Mouse (Mus musculus) stomach, embryonic 15.5 days (tissue): ENCODE results near the gene Mcfd2. TPM values are rescaled to one million over a fixed set of nuclear protein-coding genes. Genes with fewer than 3 reads are reported as not detected.
A peak's percentile ranks its signal among the peaks of the same experiment; 100 is the strongest.
"Not testable (repeated sequence)": the region's sequence is repeated elsewhere in the genome, so short reads cannot be mapped to it uniquely, and the experiment has no call there.

ENCODE experiments used
- ATAC-seq: fragments of 200-750 bp; cut with Nextera tagmentation; 2 replicates; pipeline ENCODE4 v1.8.0; 2017; ENCODE audit warnings: low read depth, moderate number of reproducible peaks, moderate TSS enrichment; ENCODE audit not compliant: insufficient read depth, low FRiP score
- H3K27ac ChIP-seq: fragments of 300-500 bp; sonication (generic); 2 replicates; pipeline ENCODE4 v1.5.1; 2015; ENCODE audit warnings: mild to moderate bottlenecking, inconsistent platforms
- H3K27me3 ChIP-seq: fragments of 300-500 bp; sonication (generic); replicated peaks from 2 replicates; pipeline ENCODE4 v1.6.1; 2015; ENCODE audit warnings: inconsistent platforms
- H3K36me3 ChIP-seq: fragments of 300-500 bp; sonication (generic); 2 replicates; pipeline ENCODE4 v1.6.1; 2015; ENCODE audit warnings: inconsistent platforms
- H3K4me1 ChIP-seq: fragments of 300-500 bp; sonication (generic); 2 replicates; pipeline ENCODE4 v1.6.1; 2015; ENCODE audit warnings: inconsistent platforms
- H3K4me2 ChIP-seq: fragments of 300-500 bp; sonication (generic); 2 replicates; pipeline ENCODE4 v1.6.1; 2015; ENCODE audit warnings: mild to moderate bottlenecking, inconsistent platforms
- H3K4me3 ChIP-seq: fragments of 300-500 bp; sonication (generic); replicated peaks from 2 replicates; pipeline ENCODE4 v1.5.1; 2015; ENCODE audit warnings: inconsistent platforms
- H3K9ac ChIP-seq: fragments of 300-500 bp; sonication (generic); 2 replicates; pipeline ENCODE4 v1.6.1; 2015; ENCODE audit warnings: inconsistent platforms
- H3K9me3 ChIP-seq: fragments of 300-500 bp; sonication (generic); 2 replicates; pipeline ENCODE4 v1.6.1; 2016; ENCODE audit warnings: inconsistent platforms
- WGBS: fragments of 180-500 bp; shearing (Covaris S2); methylation state at CpG from one replicate; pipeline ENCODE4 v1.1.7; 2015; 5-methylcytosine and 5-hydroxymethylcytosine counted together
- polyA plus RNA-seq: library from polyadenylated mRNA; unstranded; fragments of >200 nt; fragmentation: Nextera tagmentation; extraction: Ambion mirVana; gene quantifications from 2 replicates; pipeline ENCODE4 v1.2.1, GENCODE M21; 2015

Gene Mcfd2
- polyA plus RNA-seq, 1 experiment from 2014 or later, result 130 TPM

GRCm38 (mm10) chr17:87302014-87302794 is 36.5 kb upstream of the Mcfd2 start:
- no peak overlapping the region for H3K9ac ChIP-seq
- H3K4me2 ChIP-seq, result no peak overlapping the region

DNA sequence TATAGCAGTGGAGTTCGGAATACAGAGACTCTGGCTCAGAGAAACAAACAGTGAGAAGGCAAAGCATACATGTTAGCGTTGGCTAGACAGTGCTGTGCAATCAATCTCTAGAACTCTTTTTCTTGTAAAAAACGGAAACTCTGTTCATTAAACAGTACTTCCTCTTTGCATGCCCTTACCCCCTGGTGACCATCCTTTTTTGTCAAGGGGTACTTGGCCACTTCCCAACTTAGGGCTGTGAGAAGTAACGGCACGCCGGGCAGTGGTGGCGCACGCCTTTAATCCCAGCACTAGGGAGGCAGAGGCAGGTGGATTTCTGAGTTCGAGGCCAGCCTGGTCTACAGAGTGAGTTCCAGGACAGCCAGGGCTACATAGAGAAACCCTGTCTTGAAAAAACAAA is 35.9 kb upstream of the Mcfd2 start:
- not testable (repeated sequence) for H3K4me3 ChIP-seq, H3K36me3 ChIP-seq, H3K4me1 ChIP-seq, H3K4me2 ChIP-seq, ATAC-seq, H3K27ac ChIP-seq, H3K9ac ChIP-seq, H3K9me3 ChIP-seq, H3K27me3 ChIP-seq
- 85% methylated on average over 9 of the region's 9 CpGs for WGBS

More at GRCm38 (mm10) chr17:87302014-87302794, 36.5 kb upstream of the Mcfd2 start:
- no peaks in the 10 kb centered on the region for H3K27me3 ChIP-seq
- peaks cover 6% of the 10 kb centered on the region; the same call in 1 of the 2 replicates for H3K4me1 ChIP-seq
- H3K9me3 ChIP-seq, result no peaks in the 10 kb centered on the region
- ATAC-seq, result peak; percentile 57
- peak overlapping the region; percentile 83 for H3K27ac ChIP-seq
- no peak overlapping the region for H3K4me3 ChIP-seq
- no peaks in the 10 kb centered on the region for H3K36me3 ChIP-seq
- 50% methylated on average over 13 of the region's 13 CpGs for WGBS

DNA sequence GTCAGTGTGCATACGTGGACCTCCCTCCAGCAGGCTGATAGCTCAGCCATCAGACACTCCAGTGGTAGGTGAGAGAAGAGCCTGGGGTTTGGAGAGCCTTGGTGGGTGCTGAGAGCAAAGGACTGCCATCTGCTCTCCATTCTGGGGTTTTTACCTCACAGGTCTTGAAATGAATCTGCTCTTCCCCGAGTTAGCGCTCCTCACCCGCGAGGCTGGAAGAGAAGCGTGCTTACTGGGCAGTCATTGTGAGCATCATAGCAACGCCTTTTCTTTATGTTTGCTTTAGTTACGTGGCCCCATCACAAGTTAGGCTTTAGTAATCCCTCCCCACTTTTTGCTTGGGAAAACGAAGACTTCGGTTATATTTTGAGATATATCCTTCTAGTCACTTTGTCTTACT is 34.6 kb upstream of the Mcfd2 start:
- no peaks in the 10 kb centered on the region for H3K27me3 ChIP-seq
- no peaks in the 10 kb centered on the region for H3K9me3 ChIP-seq
- no peak overlapping the region for H3K27ac ChIP-seq
- H3K9ac ChIP-seq, result no peak overlapping the region
- 83% methylated on average over 10 of the region's 10 CpGs for WGBS
- ATAC-seq, result no peak
- H3K4me1 ChIP-seq, result peaks cover 6% of the 10 kb centered on the region; the same call in 1 of the 2 replicates
- no peak overlapping the region for H3K4me3 ChIP-seq
- H3K36me3 ChIP-seq, result no peaks in the 10 kb centered on the region
- H3K4me2 ChIP-seq, result no peak overlapping the region

DNA sequence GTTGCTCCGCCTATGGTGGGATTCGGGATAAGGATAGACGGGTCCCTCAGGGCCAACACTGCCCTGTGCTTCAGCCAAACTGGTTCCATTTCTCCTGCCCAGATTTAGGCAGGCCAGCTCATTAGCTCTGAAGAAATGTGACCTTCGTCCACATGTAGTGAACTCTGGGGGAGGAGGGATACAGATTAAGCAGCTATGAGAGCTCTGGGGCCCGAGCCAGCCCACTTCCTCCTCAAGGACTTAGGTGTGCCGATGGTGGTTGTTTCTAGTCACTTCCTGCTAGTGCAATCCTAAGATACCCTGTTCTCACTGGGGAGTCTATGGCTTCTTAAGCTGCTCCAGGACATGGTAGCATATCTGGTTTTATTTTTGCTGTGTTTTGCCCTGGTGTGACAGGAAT is 33.2 kb upstream of the Mcfd2 start:
- H3K36me3 ChIP-seq, result no peaks in the 10 kb centered on the region
- no peaks in the 10 kb centered on the region for H3K27me3 ChIP-seq
- no peak overlapping the region for H3K9ac ChIP-seq
- ATAC-seq, result peak; percentile 20; the same call in 1 of the 2 replicates
- H3K4me3 ChIP-seq, result no peak overlapping the region
- H3K4me1 ChIP-seq, result peaks cover 6% of the 10 kb centered on the region; the same call in 1 of the 2 replicates
- H3K4me2 ChIP-seq, result no peak overlapping the region
- WGBS, result 62% methylated on average over 6 of the region's 6 CpGs
- H3K9me3 ChIP-seq, result no peaks in the 10 kb centered on the region
- H3K27ac ChIP-seq, result no peak overlapping the region; the same call in 1 of the 2 replicates

GRCm38 (mm10) chr17:87296701-87297100 is 31.0 kb upstream of the Mcfd2 start:
- H3K27ac ChIP-seq, H3K4me1 ChIP-seq, H3K4me3 ChIP-seq, H3K27me3 ChIP-seq, H3K36me3 ChIP-seq, H3K4me2 ChIP-seq, H3K9me3 ChIP-seq, H3K9ac ChIP-seq, ATAC-seq: not testable (repeated sequence)
- 81% methylated on average over 1 of the region's 1 CpGs for WGBS

GRCm38 (mm10) chr17:87295738-87296137 is 30.0 kb upstream of the Mcfd2 start:
- Histone ChIP-seq H3K36me3 (no peaks in the 10 kb centered on the region), H3K9me3 (no peaks in the 10 kb centered on the region), H3K9ac (no peak overlapping the region), H3K27me3 (no peaks in the 10 kb centered on the region), H3K4me3 (no peak overlapping the region), H3K27ac (0 out of 2 replicates have a peak overlapping the region, but pooled peaks have one; percentile 26), H3K4me1 (no peaks in the 10 kb centered on the region; the same call in 1 of the 2 replicates), H3K4me2 (no peak overlapping the region)
- 78% methylated on average over 7 of the region's 7 CpGs for WGBS
- ATAC-seq, result no peak

DNA sequence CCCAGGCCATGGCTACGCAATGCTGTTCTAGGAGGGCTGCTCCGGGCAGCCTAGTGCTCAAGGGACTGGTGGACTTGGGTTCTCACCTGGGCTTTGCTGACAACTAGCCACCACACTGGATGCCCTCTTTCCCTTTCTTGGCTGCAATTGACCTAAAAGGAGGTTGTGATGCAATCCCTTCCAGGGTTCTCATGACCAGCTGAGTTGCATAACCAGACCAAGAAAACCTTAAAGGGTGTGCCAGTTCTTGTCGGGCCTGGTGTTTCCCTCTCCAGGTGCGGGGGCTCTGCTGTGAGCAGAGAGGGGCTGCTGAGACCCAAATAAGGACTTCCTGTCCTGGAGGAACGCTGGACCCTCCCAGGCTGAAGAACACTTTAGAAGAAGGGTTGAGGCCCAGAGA is 27.4 kb upstream of the Mcfd2 start:
- no peak for ATAC-seq

GRCm38 (mm10) chr17:87291782-87292181 is 26.0 kb upstream of the Mcfd2 start:
- no peaks in the 10 kb centered on the region for H3K36me3 ChIP-seq
- no peak for ATAC-seq
- WGBS, result 89% methylated on average over 5 of the region's 5 CpGs
- H3K9ac ChIP-seq, result no peak overlapping the region
- no peak overlapping the region for H3K4me3 ChIP-seq
- H3K9me3 ChIP-seq, result no peaks in the 10 kb centered on the region
- H3K27me3 ChIP-seq, result no peaks in the 10 kb centered on the region
- no peak overlapping the region for H3K27ac ChIP-seq
- H3K4me2 ChIP-seq, result no peak overlapping the region
- no peaks in the 10 kb centered on the region for H3K4me1 ChIP-seq

More for the DNA sequence above, 27.4 kb upstream of the Mcfd2 start:
- H3K4me1 ChIP-seq, result no peaks in the 10 kb centered on the region
- no peaks in the 10 kb centered on the region for H3K9me3 ChIP-seq
- H3K4me3 ChIP-seq, result no peak overlapping the region
- no peak overlapping the region for H3K4me2 ChIP-seq
- 80% methylated on average over 5 of the region's 5 CpGs for WGBS
- no peak overlapping the region for H3K27ac ChIP-seq
- no peaks in the 10 kb centered on the region for H3K27me3 ChIP-seq
- H3K9ac ChIP-seq, result no peak overlapping the region
- no peaks in the 10 kb centered on the region for H3K36me3 ChIP-seq

- H3K9ac ChIP-seq, result no peak overlapping the region
- H3K9me3 ChIP-seq, result no peaks in the 10 kb centered on the region
- ATAC-seq, result no peak
- H3K4me1 ChIP-seq, result no peaks in the 10 kb centered on the region
- no peaks in the 10 kb centered on the region for H3K27me3 ChIP-seq
- H3K4me3 ChIP-seq, result no peak overlapping the region
- H3K27ac ChIP-seq, result no peak overlapping the region
- WGBS, result 82% methylated on average over 7 of the region's 7 CpGs
- no peak overlapping the region for H3K4me2 ChIP-seq
- H3K36me3 ChIP-seq, result no peaks in the 10 kb centered on the region
Observed at GRCm38 (mm10) chr17:87291037-87291436, 25.3 kb upstream of the Mcfd2 start.

DNA sequence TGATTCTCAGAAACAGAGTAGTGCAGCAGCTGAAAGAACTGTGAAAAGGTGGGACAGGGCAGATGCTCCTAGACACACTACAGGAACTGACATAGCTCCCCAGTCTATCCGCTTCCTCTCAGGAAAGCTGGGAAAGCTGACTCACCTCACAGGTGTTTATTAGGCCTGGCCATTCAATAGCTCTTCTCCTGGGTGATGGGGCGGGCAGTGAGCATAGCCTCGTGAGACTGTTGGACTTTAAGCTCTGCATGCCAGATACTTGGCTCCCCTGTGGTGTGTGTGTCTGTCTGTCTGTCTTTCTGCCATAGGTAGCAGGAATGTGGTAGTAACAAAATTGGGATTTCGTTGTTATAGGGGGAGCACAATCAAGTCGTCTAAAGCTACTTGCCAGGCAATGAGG is 23.6 kb upstream of the Mcfd2 start:
- no peaks in the 10 kb centered on the region for H3K36me3 ChIP-seq
- H3K27me3 ChIP-seq, result 0 out of 2 replicates have a peak, but pooled peaks cover 5% of the 10 kb centered on the region
- no peak overlapping the region for H3K27ac ChIP-seq
- no peak overlapping the region for H3K9ac ChIP-seq
- no peak overlapping the region for H3K4me3 ChIP-seq
- ATAC-seq, result 0 out of 2 replicates have a peak, but pooled peaks have one; percentile 28
- H3K9me3 ChIP-seq, result no peaks in the 10 kb centered on the region
- no peak overlapping the region for H3K4me2 ChIP-seq
- WGBS, result 73% methylated on average over 5 of the region's 5 CpGs
- H3K4me1 ChIP-seq, result 0 out of 2 replicates have a peak, but pooled peaks cover 3% of the 10 kb centered on the region

- no peak overlapping the region for H3K9ac ChIP-seq
- WGBS, result 53% methylated on average over 12 of the region's 12 CpGs
- H3K4me2 ChIP-seq, result no peak overlapping the region
- peaks cover 9% of the 10 kb centered on the region; the same call in 1 of the 2 replicates for H3K4me1 ChIP-seq
- no peaks in the 10 kb centered on the region for H3K9me3 ChIP-seq
- 0 out of 2 replicates have a peak, but pooled peaks cover 7% of the 10 kb centered on the region for H3K27me3 ChIP-seq
- no peak for ATAC-seq
- no peaks in the 10 kb centered on the region for H3K36me3 ChIP-seq
- peak overlapping the region; percentile 28; the same call in 1 of the 2 replicates for H3K27ac ChIP-seq
- H3K4me3 ChIP-seq, result no peak overlapping the region
Observed at GRCm38 (mm10) chr17:87288131-87288530, 22.4 kb upstream of the Mcfd2 start.

DNA sequence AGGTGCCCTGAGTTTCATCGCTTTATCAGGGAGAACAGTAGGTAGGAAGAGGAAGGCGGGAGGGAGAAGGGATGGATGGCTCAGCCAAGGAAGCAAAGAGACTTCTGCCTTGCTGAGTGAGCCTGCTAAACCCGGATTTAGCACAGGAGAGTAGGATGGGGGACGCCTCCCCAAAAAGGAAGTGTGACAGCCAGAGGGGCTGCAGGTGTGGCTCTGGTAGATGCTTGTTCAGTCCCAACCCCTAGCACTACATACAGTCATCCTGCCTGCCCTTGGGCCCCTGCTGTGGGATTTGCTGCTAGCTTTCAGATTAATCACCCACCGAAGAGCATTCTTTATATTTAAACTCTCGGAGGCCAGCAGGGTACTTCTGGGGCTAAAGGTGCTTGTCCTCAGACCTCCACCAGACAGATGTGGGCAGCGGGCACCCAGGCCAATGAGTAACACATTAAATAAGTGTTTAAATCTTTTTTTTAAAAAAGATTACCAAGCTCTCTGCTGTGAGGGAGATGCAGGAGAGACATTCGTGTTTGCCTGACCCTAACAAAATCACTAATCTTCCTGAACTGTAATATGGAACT is 21.6 kb upstream of the Mcfd2 start:
- WGBS, result 68% methylated on average over 8 of the region's 8 CpGs
- no peak for ATAC-seq
- H3K9ac ChIP-seq, result no peak overlapping the region
- no peak overlapping the region for H3K27ac ChIP-seq
- H3K36me3 ChIP-seq, result no peaks in the 10 kb centered on the region
- no peak overlapping the region for H3K4me3 ChIP-seq
- H3K4me2 ChIP-seq, result no peak overlapping the region
- 0 out of 2 replicates have a peak, but pooled peaks cover 7% of the 10 kb centered on the region for H3K27me3 ChIP-seq
- no peaks in the 10 kb centered on the region for H3K9me3 ChIP-seq
- peaks cover 9% of the 10 kb centered on the region; the same call in 1 of the 2 replicates for H3K4me1 ChIP-seq
